Mouse (Mus musculus): ENCODE measurements at regions not wholly inside any gene's neighbourhood (a gene's known extent, or its start where the extent isn't known, plus 50 kb on each side); places are given as distances from the start of the nearest gene placed in this dataset.

DNA sequence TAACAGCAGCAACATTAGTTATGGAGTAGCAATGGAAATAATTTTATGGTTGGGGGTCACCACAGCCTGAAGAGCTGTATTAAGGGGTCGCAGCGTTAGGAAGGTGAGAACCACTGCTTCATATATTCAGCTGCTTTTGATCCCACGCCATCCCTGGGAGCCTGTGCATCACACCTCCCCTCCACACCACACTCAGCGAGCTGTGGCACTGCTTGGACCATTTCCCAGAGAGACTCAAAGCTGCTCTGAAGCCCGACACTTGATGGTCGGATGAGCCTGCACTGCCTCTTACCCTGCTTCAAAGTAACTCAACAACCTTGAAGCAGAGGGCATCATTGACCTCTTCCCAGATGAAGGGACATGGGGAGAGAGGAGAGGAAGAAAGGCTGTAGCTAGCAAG lies 171.3 kb downstream of the Cryba4 start:
- TF ChIP-seq CTCF (conservative IDR thresholded peaks at IDR 0.05 in 1 of 2, IDR thresholded peaks at IDR 0.05 in 1 of 2; ENCODE audit: low read depth in 2 of 2, low read length in 2 of 2) = no peak
- no peak for TF ChIP-seq POLR2AphosphoS2 (IDR thresholded peaks at IDR 0.05; ENCODE audit: low read depth, low read length)
- TF ChIP-seq POLR2A (IDR thresholded peaks at IDR 0.05; ENCODE audit: low read depth, low read length) = no peak
- TF ChIP-seq MYC (IDR thresholded peaks at IDR 0.05; ENCODE audit: low read depth, low read length) = no peak
- no peak for TF ChIP-seq RCOR1 (conservative IDR thresholded peaks at IDR 0.05; ENCODE audit: low read depth, low read length)
- TF ChIP-seq BHLHE40 (IDR thresholded peaks at IDR 0.05; ENCODE audit: low read depth, low read length) = no peak
- TF ChIP-seq PAX5 (IDR thresholded peaks at IDR 0.05; ENCODE audit: low read length) = no peak
- TF ChIP-seq MAX (IDR thresholded peaks at IDR 0.05; ENCODE audit: low read length) = no peak
- TF ChIP-seq USF1 (IDR thresholded peaks at IDR 0.05; ENCODE audit: low read depth, low read length) = no peak

Measured in CH12.LX (cell line).